Mouse (Mus musculus) neutrophil, adult 5-6 weeks (primary cell): ENCODE results near the gene Gm30737. TPM values are rescaled to one million over a fixed set of nuclear protein-coding genes. Genes with fewer than 3 reads are reported as not detected.
"Not testable (repeated sequence)": the region's sequence is repeated elsewhere in the genome, so short reads cannot be mapped to it uniquely, and the experiment has no call there.

ENCODE experiments used
- ATAC-seq: fragments of 151-379, 151-347 bp; 2 replicates; pipeline ENCODE4 v1.8.0; 2017; ENCODE audit warnings: mild to moderate bottlenecking, moderate TSS enrichment; ENCODE audit not compliant: insufficient number of reproducible peaks, poor library complexity, low FRiP score, severe bottlenecking; ENCODE audit errors: extremely low read depth
- total RNA-seq: library from RNA; stranded (forward); fragments of 200-1000 nt; gene quantifications from 2 replicates; pipeline ENCODE4 v1.2.3, GENCODE M21; 2017

Gm30737 gene
- total RNA-seq: not detected in 2 replicates

DNA sequence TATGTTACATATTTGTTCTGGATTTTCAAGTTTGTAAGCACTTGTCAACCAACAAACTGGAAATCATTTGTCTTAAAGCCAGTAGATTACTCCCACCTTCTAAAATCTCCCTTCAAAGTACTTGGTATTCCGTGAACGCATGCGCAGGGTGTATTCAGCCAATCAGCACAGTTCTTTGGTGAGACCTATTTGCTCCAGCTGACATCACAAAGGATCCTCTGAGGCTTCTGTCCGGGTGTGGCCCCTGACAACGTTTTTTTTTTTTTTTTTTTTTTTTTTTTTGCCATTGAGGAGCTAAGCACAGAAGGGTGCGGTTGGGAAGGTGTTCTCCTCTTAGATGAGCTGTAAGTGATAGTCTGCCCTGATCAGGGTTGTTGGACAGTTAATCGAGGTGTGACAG, at the start of gene Gm30737:
Gene Gm30737 (plus strand): TSS at position 301 of the 400 bp plus-strand sequence.
- ATAC-seq: not testable (repeated sequence)
